8 mouse cellular contexts compared by ENCODE assay signal in genomic region chr16:48675607-48676006, GRCm38 (mm10).
DNase-seq lines count a peak whose midpoint lies in the region; ATAC-seq and TF ChIP-seq lines count a peak whose summit lies in the region.

No protein-coding gene starts in this region.

- no peaks in the 10 kb centered on the region for H3K36me3 ChIP-seq in heart, adult 2 months (ENCODE audit: control insufficient read depth, insufficient read depth, low read length)
- H3K36me3 ChIP-seq in heart, embryonic 11.5 days (ENCODE audit: control insufficient read depth, insufficient read depth, low read length): no peaks in the 10 kb centered on the region
- no peaks in the 10 kb centered on the region for H3K36me3 ChIP-seq in limb, embryonic 13.5 days
- H3K36me3 ChIP-seq in myocyte (ENCODE audit: control insufficient read depth, insufficient read depth): no peaks in the 10 kb centered on the region

- no peak for ATAC-seq in heart, embryonic 11.5 days (replicated peaks; ENCODE audit: insufficient number of reproducible peaks, low FRiP score, low TSS enrichment)
- peak; percentile 61 for ATAC-seq in limb, embryonic 13.5 days (ENCODE audit: low FRiP score, low read depth)

- intact Hi-C loops in heart, adult 2 months (cut with DNase I): no loop called here

- H3ac ChIP-seq in myocyte (ENCODE audit: control insufficient read depth, insufficient read length): no peak overlapping the region

- TF ChIP-seq EP300 in heart, adult 2 months (IDR thresholded peaks at IDR 0.05; ENCODE audit: insufficient read depth, low read depth, low read length): no peak

- no peak for TF ChIP-seq POLR2A in heart, adult 2 months (IDR thresholded peaks at IDR 0.05; ENCODE audit: insufficient read depth, low read depth, low read length)
- no peak for TF ChIP-seq POLR2A in cortical plate, adult 2 months (IDR thresholded peaks at IDR 0.05; ENCODE audit: extremely low read depth, insufficient read depth, low read length)
- TF ChIP-seq POLR2A in myocyte (IDR thresholded peaks at IDR 0.05; ENCODE audit: insufficient read length, low read depth): no peak

- no peaks in the 10 kb centered on the region for H3K79me2 ChIP-seq in heart, adult 2 months (replicated peaks; ENCODE audit: control insufficient read depth, insufficient read depth, low read length)
- no peaks in the 10 kb centered on the region for H3K79me2 ChIP-seq in myocyte (ENCODE audit: control insufficient read depth, insufficient read depth)

- 10% methylated on average over 10 of the region's 10 CpGs for WGBS in heart, adult 2 months
- WGBS in heart, embryonic 11.5 days (ENCODE audit: insufficient replicate concordance): 15% methylated on average over 10 of the region's 10 CpGs
- 12% methylated on average over 10 of the region's 10 CpGs for WGBS in limb, embryonic 13.5 days

- DNase-seq in heart, adult 2 months: peak; percentile 49 to 67
- peak; percentile 33 for DNase-seq in gastrocnemius, postnatal 25 days
- DNase-seq in kidney, adult 8-10 months: peak; percentile 14 to 53
- peak; percentile 31 to 42 for DNase-seq in spleen, postnatal 36 days (ENCODE audit: low spot score in 2 of 2)

- no peak overlapping the region for H3K4me3 ChIP-seq in heart, adult 2 months
- no peak overlapping the region for H3K4me3 ChIP-seq in heart, embryonic 11.5 days (ENCODE audit: low read depth, low read length)
- H3K4me3 ChIP-seq in cortical plate, adult 2 months (ENCODE audit: insufficient read depth, low read length): no peak overlapping the region
- no peak overlapping the region for H3K4me3 ChIP-seq in limb, embryonic 13.5 days
- H3K4me3 ChIP-seq in myocyte: no peak overlapping the region

- H3K27me3 ChIP-seq in heart, adult 2 months (ENCODE audit: control insufficient read depth, insufficient read depth, low read length): no peaks in the 10 kb centered on the region
- no peaks in the 10 kb centered on the region for H3K27me3 ChIP-seq in heart, embryonic 11.5 days (ENCODE audit: control insufficient read depth, insufficient read depth, low read length)
- no peaks in the 10 kb centered on the region for H3K27me3 ChIP-seq in limb, embryonic 13.5 days
- H3K27me3 ChIP-seq in myocyte (ENCODE audit: control insufficient read depth, insufficient read depth, insufficient read length): no peaks in the 10 kb centered on the region

- no peaks in the 10 kb centered on the region for H3K9me3 ChIP-seq in heart, embryonic 11.5 days (replicated peaks; ENCODE audit: control insufficient read depth, low read length)
- H3K9me3 ChIP-seq in limb, embryonic 13.5 days: no peaks in the 10 kb centered on the region

- no peak overlapping the region for H3K4me2 ChIP-seq in heart, embryonic 11.5 days
- no peak overlapping the region for H3K4me2 ChIP-seq in limb, embryonic 13.5 days (replicated peaks)
- peak overlapping the region; percentile 48 for H3K4me2 ChIP-seq in myocyte (ENCODE audit: low read depth)

- H3K4me1 ChIP-seq in heart, adult 2 months (ENCODE audit: control insufficient read depth, insufficient read depth, low read length): no peaks in the 10 kb centered on the region
- H3K4me1 ChIP-seq in heart, embryonic 11.5 days (ENCODE audit: control insufficient read depth, insufficient read depth, low read length): no peaks in the 10 kb centered on the region
- no peaks in the 10 kb centered on the region for H3K4me1 ChIP-seq in cortical plate, adult 2 months (ENCODE audit: control insufficient read depth, insufficient read depth, low read length)
- no peaks in the 10 kb centered on the region for H3K4me1 ChIP-seq in limb, embryonic 13.5 days

- no peak overlapping the region for H3K27ac ChIP-seq in heart, adult 2 months
- H3K27ac ChIP-seq in heart, embryonic 11.5 days (ENCODE audit: low read depth, low read length): no peak overlapping the region
- no peak overlapping the region for H3K27ac ChIP-seq in cortical plate, adult 2 months (ENCODE audit: insufficient read depth, low read length)
- no peak overlapping the region for H3K27ac ChIP-seq in limb, embryonic 13.5 days

- no peak overlapping the region for H3K9ac ChIP-seq in heart, adult 2 months (ENCODE audit: low read depth, low read length)
- no peak overlapping the region for H3K9ac ChIP-seq in heart, embryonic 11.5 days (ENCODE audit: low read depth, low read length)
- H3K9ac ChIP-seq in limb, embryonic 13.5 days: no peak overlapping the region

- peak; percentile 56 for TF ChIP-seq CTCF in heart, adult 2 months (IDR thresholded peaks at IDR 0.05)
- peak; percentile 84 for TF ChIP-seq CTCF in cortical plate, adult 2 months (IDR thresholded peaks at IDR 0.05; ENCODE audit: extremely low read depth, insufficient read depth, low read length)

TF ChIP-seq in myocyte, 11 proteins besides CTCF, POLR2A, EP300 and RAD21:
- TF ChIP-seq SRF (IDR thresholded peaks at IDR 0.05; ENCODE audit: control insufficient read depth, insufficient read length, low read depth): no peak
- no peak for TF ChIP-seq POLR2AphosphoS2 (IDR thresholded peaks at IDR 0.05; ENCODE audit: insufficient read length, low read depth)
- TF ChIP-seq MYOD1 (IDR thresholded peaks at IDR 0.05; ENCODE audit: control insufficient read depth in 1 of 3, insufficient read length in 2 of 3, low read depth in 2 of 3): no peak
- TF ChIP-seq MYOG (IDR thresholded peaks at IDR 0.05; ENCODE audit: control insufficient read depth in 1 of 3, insufficient read depth in 1 of 3, insufficient read length in 2 of 3, low read depth in 2 of 3): peak in 1 of 3 experiments; percentile 33
